Mouse (Mus musculus) regulatory T cell (primary cell): ENCODE measurements around the gene Ugt1a9.
"Not testable (repeated sequence)": the region's sequence is repeated elsewhere in the genome, so short reads cannot be mapped to it uniquely, and the experiment has no call there.

Experiments used
- in situ Hi-C: fragments of 300-600 bp; cut with MboI, MseI; formaldehyde crosslinking; loops from one replicate; pipeline ENCODE4 v1.15.1; 2025; ENCODE audit warnings: high pct_unique_total_duplicates

The Ugt1a9 gene

DNA sequence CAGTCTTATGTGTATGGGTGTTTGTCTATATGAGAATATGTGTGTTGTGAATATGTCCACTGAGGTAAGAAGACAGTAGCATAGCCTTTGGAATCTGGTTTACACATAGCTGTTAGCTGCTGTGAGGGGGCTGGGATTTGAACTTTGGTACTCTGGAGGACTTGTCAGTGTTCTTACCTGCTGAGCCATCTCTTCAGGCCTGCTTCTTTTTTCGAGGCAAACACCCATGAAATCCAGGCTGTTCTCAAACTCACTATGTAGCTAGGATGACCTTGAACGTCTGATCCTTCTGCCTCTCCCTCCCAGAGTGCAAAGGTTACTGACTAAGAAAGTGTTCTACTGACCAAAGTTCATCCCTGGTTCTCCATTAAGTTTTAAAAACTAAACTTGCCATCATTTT is 35.1 kb downstream of the Ugt1a9 start:
- in situ Hi-C loops, result no loop called here

DNA sequence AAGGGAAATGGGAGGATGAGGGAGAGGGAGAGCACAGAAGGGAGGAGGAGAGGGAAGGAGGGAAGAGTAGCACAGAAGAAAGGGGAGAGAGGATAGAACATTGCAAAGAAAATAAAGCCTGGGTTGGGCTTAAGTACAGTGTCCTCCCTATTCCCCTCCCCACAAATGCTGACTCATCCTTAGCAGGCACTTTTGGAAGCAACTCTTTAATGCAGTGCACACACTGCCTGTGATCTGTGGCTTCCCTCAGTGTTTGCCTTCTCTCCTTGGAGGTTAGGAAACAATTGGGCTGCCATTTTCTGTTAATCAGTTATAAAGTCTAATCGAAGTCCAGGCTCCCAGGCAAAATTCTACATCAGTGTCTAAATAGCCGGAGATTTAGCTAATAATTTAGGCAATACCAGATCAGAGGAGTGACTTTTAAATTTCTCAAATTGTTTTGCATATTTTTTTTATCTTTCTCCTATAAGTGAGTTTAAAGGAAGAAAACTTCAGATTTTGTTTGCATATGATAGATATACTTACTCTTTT is 38.5 kb downstream of the Ugt1a9 start:
- in situ Hi-C loops, result not testable (repeated sequence)

DNA sequence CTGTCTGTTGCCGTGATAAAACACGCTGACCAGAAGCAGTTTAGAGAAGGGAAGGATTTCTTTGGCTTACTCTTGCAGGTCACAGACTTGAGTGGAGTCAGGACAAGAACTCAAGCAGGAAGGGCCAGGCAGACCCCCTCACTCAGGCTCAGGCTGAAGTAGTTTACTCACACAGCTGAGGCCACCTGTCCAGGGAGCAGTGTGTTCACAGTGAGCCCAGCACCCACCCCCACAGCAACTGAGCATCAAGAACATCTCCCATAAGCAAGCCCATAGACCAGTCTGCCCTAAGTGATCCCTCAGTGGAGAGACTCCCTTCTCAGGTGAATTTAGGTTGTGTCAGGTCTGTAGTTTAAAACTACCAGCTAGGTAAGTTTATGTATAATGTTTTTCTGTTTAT is 39.0 kb downstream of the Ugt1a9 start:
- in situ Hi-C loops, result not testable (repeated sequence)

DNA sequence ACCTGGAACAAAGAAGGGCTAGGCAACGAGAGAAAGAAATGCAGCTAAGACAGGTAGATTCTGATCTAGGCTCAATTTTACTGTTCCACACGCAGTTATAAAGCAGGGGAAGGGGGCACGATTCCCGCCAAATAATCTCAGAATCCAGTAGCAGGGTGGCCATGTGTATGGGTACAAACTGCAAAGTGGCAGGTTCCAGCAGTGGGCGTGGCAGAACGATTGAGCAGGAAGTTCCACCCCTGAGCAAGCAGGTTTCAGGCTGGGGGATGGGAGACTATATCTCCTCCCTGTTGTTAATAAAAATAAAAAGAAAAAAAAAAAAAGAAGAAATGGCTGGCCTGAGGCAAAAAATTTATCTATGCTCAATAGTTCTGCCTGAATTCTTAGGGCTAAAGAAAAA is 42.2 kb downstream of the Ugt1a9 start:
- in situ Hi-C loops, result not testable (repeated sequence)

DNA sequence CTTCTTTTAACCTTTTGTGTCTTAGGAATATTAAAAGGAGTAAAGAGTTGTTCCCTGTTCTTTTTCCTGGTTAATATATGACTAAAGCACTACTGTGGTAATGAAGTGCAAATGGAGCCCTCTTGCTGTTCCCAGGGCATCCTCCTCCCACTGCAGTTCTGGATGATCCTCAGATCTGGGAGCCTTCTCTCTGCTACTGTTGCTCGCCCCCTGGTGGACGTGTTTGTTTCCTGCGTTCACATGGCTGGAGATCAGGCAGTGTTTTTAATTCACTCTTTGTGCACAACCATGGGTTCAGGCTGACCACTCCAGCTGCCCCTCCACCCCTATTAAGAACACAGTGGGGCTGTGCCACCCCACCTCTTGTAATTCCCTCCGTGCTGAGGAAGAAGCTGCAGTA is 50.0 kb downstream of the Ugt1a9 start:
- in situ Hi-C loops, result not testable (repeated sequence)

DNA sequence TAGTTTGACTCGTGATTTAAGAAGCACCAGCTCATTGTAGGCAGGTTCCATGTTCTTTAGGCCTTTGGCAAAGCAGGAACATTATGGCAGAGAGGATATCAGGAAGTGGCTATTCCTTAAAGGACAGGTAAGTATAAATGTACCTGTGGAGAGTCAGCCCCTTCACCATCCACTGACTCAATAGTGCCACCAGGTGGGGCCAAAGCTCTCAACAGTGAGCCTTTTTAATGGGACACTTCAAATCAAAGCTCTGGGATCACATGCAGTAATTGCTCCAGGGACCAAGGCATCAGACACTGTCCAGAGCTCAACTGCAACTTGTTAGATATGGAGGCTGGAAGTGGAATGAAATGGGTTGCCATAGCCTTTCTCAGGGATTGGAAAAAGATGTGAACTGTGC is 50.9 kb downstream of the Ugt1a9 start:
- in situ Hi-C loops, result not testable (repeated sequence)

DNA sequence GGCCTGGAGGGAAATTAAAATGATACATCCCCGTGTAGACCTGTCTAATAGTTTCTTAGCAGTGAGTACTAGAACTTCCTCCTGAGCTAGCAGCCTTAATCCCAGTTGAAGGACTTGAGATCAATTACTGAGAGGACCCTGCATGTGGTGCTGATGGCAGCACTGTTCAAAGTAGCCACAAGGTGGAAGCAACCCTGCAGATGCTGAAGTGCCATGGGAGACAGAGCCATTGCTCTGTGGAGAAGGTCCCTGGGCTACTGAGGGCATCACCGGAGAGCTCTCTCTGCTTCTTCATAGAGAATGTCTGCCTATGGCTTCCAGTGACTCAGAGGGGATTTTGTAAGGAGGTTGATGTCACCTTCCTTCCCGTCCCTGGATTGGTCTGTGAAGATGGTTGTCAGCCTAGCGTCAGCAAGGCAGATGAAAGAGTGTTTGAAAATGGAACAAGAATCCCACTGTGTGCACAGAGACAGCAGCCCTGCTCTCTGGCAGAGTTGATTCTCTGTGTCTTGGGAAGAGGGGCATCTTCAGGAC is 55.3 kb downstream of the Ugt1a9 start:
- in situ Hi-C loops, result not testable (repeated sequence)

DNA sequence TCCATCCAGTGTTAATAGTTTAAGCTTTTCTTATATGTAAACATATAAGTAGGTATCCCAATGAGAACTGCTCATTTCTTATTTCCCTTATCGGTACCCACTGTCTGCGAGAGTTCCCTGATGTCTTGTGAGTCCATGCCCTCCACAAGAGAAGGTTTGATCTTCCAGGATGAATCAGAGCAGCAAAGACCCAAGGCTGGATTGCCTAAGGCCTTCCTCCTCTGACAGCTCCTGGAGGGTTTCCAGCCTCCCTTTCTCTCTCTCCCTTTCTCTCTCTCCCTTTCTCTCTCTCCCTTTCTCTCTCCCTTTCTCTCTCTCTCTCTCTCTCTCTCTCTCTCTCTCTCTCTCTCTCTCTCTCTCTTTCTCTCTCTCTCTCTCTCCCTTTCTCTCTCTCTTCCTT is 58.5 kb downstream of the Ugt1a9 start:
- in situ Hi-C loops, result not testable (repeated sequence)

DNA sequence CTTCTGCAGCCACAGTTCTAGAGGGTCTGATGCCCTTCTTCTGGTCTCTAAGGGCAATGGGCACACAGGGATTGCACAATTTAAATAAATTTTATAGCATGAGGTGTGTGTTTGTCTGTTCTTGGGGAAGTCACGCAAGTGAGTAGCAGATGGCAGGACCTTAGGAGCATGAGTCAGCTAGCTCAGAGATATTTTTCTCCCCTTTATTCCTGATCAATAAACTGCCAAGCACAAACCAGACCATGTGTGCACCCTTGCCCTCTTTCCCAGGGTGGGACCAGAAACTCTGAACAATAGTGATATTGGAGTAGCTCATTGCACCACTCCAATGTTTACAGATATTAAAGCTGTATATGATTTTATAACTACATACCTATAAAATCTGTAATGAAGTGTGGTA is 59.6 kb downstream of the Ugt1a9 start:
- in situ Hi-C loops, result not testable (repeated sequence)

DNA sequence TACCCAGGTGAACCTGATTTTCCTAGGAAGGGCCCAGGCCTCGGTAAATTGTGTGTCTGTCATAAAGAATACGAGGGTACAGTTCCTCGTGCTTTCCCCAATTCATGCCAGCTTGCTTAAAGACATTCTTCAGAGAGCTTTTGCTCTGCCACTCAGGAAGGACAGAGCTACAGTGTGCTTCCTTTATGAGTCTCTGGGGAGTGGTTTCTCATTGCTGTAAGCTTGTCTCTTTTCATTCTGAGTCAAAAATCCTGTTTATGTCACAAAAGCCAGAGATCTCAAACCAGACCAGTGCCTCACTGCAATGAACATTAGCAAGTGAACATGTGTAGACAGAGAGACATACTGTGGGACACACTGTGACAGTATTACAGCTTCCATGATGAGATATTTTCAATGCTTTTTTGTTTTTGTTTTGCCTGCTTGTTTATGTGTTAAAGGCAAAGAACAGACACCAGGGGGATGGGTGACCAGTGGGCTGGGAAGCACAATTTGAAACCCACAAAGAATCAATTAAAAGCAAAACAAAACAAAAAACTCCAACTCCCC is 63.4 kb downstream of the Ugt1a9 start:
- in situ Hi-C loops, result no loop called here

DNA sequence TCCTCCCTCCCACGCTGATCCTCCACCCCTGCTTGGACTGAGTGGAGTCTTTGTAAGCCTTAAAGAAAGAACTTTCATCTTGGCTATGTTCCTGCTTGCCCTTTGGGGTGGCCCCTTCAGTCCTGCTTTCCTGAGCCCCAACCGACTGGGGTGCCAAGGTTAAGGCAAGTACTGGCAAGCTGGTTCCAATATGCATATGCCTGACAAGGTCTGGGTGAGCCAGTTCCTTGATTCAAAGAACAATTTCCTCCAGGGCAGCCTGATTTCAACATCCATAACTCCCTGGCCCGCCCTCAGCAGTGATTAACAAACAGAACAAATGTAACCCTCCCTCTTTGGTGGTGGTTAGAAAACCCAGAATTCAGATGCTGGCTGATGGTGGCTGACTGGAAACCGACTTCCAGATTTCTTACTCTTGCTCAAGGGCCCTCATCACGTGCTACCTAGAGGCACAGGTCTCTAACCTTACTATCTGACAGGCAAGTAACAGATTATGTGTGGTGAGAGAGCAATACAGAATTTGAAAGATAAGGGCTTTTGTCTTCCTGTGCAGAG is 63.9 kb downstream of the Ugt1a9 start, which contains the start of gene Ugt1a6a:
Gene Ugt1a6a, plus strand, starts transcription at position 353 of the 555 bp plus-strand sequence.
- in situ Hi-C loops, result not testable (repeated sequence)

DNA sequence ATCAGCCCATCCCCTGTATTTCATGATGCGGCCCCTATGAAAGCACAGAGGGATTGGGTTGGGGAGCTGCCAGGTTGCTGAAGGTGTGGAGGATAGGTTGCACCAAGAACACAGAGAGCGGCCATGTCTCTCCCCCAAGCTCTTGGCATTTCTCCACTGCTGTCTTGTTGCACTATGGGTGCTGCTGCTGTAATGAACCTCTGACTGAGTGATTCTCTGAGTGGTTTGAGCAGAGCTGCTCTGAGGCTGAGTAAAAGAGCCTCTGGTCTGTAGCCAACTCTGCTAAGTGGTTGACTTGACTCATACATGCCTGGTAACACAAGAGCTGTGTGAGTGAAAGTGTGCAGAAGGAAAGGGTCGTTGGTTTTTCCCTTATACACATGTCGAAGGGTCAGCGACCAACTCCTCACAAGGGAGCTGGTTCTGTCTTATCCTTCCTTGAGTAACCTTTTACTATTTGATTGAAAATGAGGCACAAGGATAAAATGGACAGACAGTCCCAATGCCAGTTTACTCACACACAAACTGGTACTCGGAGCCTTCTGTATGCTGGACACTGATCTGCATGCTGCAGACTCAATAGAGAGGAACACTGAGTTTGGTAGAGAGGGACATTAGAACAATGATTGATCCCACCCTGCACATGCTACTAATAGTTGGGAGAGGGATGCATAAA is 64.8 kb downstream of the Ugt1a9 start:
- in situ Hi-C loops, result not testable (repeated sequence)

DNA sequence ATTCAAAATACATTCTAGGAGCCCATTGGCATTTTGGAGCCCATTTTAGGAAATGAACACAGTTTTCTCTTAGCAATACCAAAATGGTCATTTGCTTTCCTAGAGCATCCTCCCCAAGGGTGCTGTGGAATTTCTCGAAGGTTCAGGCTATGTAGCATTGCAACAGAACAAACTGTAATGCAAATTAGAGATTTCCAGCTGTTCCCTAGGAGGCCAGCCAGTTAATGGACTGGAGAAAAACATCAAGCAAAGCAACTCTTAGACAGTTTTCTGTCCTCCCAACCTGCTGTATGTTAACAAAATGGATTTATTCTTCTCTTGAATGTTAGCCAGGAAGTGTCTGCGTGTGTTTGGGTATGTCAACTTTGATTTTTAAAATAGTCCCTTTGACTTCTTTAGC is 66.0 kb downstream of the Ugt1a9 start:
- in situ Hi-C loops, result no loop called here

DNA sequence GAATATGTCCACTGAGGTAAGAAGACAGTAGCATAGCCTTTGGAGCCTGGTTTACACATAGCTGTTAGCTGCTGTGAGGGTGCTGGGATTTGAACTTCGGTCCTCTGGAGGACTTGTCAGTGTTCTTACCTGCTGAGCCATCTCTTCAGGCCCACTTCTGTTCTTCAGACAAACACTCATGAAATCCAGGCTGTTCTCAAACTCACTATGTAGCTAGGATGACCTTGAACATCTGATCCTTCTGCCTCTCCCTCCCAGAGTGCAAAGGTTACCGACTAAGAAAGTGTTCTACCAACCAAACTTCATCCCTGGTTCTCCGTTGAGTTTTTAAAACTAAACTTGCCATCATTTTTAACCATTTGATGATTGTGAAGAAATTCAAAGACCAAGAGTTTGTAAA is 66.7 kb downstream of the Ugt1a9 start:
- in situ Hi-C loops, result no loop called here

DNA sequence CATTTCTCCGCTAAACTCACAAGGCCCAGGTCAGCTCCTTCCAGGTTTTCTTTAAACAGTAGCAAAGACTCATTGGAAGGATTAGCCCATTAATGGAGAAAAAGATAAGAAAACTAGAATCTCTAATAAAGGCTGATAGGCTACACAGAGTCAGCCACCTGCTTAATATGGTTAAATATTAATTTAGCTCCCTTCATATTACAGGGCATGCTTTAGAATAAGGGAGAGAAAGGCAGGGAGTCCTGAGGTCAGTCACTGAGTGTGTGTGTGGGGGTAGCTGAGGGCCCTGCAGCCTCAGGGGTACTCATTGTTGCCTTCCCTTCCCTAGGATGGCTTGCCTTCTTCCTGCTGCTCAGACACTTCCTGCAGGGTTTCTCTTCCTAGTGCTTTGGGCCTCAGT is 67.5 kb downstream of the Ugt1a9 start:
- in situ Hi-C loops, result no loop called here

DNA sequence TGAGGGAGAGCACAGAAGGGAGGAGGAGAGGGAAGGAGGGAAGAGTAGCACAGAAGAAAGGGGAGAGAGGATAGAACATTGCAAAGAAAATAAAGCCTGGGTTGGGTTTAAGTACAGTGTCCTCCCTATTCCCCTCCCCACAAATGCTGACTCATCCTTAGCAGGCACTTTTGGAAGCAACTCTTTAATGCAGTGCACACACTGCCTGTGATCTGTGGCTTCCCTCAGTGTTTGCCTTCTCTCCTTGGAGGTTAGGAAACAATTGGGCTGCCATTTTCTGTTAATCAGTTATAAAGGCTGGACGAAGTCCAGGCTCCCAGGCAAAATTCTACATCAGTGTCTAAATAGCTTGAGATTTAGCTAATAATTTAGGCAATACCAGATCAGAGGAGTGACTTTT is 69.9 kb downstream of the Ugt1a9 start:
- in situ Hi-C loops, result loop anchor here (10.0 kb wide), 1 partner anchor 144 kb away; no protein-coding TSS in a partner anchor

DNA sequence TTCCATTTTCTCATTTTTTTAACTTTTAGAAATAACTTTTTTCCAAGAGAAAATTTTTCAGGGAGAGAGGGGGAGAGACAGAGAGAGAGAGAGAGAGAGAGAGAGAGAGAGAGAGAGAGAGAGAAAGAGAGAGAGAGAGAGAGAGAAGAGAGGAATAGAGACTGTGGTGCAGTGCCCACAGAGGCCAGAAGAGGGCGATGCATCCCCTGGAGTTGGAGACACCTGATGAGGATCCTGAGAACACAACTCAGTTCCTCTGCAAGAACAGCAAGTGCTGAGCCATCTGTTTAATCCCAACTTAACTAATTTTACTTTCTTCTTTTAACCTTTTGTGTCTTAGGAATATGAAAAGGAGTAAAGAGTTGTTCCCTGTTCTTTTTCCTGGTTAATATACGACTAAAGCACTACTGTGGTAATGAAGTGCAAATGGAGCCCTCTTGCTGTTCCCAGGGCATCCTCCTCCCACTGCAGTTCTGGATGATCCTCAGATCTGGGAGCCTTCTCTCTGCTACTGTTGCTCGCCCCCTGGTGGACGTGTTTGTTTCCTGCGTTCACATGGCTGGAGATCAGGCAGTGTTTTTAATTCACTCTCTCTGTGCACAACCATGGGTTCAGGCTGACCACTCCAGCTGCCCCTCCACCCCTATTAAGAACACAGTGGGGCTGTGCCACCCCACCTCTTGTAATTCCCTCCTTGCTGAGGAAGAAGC is 73.5 kb downstream of the Ugt1a9 start:
- in situ Hi-C loops, result loop anchor here (10.0 kb wide), 1 partner anchor 141 kb away; no protein-coding TSS in a partner anchor

DNA sequence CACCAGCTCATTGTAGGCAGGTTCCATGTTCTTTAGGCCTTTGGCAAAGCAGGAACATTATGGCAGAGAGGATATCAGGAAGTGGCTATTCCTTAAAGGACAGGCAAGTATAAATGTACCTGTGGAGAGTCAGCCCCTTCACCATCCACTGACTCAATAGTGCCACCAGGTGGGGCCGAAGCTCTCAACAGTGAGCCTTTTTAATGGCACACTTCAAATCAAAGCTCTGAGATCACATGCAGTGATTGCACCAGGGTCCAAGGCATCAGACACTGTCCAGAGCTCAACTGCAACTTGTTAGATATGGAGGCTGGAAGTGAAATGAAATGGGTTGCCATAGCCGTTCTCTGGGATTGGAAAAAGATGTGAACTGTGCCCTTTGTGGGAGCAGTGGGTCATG is 74.7 kb downstream of the Ugt1a9 start:
- in situ Hi-C loops, result loop anchor here (5.0 to 10.0 kb wide), 2 partner anchors 42 to 140 kb away; no protein-coding TSS in a partner anchor

DNA sequence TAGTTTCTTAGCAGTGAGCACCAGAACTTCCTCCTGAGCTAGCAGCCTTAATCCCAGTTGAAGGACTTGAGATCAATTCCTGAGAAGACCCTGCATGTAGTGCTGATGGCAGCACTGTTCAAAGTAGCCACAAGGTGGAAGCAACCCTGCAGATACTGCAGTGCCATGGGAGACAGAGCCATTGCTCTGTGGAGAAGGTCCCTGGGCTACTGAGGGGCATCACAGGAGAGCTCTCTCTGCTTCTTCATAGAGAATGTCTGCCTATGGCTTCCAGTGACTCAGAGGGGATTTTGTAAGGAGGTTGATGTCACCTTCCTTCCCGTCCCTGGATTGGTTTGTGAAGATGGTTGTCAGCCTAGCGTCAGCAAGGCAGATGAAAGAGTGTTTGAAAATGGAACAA is 79.5 kb downstream of the Ugt1a9 start:
- in situ Hi-C loops, result not testable (repeated sequence)

DNA sequence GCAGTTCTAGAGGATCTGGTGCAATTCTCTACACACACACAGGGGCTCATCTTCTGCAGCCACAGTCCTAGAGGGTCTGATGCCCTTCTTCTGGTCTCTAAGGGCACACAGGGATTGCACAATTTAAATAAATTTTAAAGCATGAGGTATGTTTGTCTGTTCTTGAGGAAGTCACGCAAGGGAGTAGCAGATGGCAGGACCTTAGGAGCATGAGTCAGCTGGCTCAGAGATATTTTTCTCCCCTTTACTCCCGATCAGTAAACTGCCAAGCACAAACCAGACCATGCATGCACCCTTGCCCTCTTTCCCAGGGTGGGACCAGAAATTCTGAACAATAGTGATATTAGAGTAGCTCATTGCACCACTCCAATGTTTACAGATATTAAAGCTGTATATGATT is 87.8 kb downstream of the Ugt1a9 start:
- in situ Hi-C loops, result no loop called here

DNA sequence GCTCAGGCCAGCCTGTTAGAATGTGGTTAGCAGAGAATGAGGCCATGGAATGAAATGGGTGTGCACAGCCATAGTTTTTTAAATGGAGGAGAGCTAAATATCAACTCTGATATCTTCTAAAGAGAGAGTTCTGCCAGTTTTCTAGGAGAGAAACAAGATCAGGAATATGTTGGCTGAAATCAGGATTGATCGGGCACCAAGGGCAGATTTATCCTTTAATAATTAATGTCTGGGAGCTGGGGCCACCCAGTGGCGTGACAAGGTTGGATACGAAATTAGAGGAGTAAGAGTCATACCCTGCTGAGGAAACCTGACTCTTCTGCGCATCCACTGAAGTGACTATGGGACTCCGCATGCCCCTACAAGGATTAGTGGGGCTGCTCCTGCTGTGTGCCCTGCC is 95.1 kb downstream of the Ugt1a9 start, which contains the start of gene Ugt1a5:
Gene Ugt1a5, plus strand, starts transcription at position 302 of the 400 bp plus-strand sequence.
- in situ Hi-C loops, result no loop called here

DNA sequence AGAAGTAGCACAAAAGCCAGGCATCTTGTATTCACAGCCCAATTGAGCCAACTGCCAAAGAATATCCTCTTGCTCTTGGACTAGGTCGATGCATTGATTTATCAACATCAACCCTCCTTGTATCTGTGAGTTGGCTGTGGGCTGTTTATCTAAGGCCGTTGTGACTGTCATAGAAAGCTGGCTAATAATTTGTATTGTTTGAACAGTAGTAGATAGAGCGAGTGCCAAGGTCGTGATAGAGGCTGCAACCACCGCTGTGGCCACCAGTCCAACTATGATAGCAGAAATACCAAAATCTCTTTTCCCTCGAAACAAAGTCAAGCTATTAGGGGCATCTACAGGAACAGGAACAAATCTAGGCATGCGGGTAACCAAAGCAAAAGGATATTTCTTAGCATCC is 101.6 kb downstream of the Ugt1a9 start:
- in situ Hi-C loops, result not testable (repeated sequence)
